Mouse (Mus musculus): ENCODE data around the gene Anks1. TPM values are rescaled to one million over a fixed set of nuclear protein-coding genes. Genes with fewer than 3 reads are reported as not detected.

Gene Anks1
- polyA plus RNA-seq, 1 experiment from 2014 or later = 19.0 TPM

DNA sequence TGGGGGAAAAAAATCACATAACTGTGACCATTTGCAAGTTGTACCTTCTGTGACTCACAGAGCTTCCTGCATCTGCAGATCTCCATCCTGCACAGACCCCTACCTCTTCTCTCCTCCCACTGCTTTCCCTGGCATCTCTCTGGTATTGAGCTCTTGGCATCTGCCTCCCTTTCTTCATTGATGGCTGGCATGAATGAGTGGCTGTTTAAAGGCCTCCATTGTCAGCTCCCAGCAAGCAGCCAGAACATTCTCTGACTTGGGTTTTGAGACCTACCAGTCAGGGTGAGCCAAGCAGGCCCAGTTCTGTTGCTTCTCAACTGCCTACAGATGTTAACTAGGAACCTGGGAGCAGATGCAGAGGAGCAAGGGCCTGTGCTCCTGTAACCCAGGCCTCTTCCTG lies 96.3 kb downstream of the Anks1 start:
- Histone ChIP-seq H3K9ac (replicated peaks) (no peak overlapping the region), H3K36me3 (peaks cover 18% of the 10 kb centered on the region), H3K4me3 (replicated peaks) (no peak overlapping the region), H3K4me2 (no peak overlapping the region), H3K27me3 (no peaks in the 10 kb centered on the region; the same call in 1 of the 2 replicates), H3K27ac (no peak overlapping the region), H3K9me3 (no peaks in the 10 kb centered on the region), H3K4me1 (replicated peaks) (peaks cover 68% of the 10 kb centered on the region)
- ATAC-seq (ENCODE audit: insufficient number of reproducible peaks, insufficient read depth, low FRiP score, low TSS enrichment, low read depth) = no peak

DNA sequence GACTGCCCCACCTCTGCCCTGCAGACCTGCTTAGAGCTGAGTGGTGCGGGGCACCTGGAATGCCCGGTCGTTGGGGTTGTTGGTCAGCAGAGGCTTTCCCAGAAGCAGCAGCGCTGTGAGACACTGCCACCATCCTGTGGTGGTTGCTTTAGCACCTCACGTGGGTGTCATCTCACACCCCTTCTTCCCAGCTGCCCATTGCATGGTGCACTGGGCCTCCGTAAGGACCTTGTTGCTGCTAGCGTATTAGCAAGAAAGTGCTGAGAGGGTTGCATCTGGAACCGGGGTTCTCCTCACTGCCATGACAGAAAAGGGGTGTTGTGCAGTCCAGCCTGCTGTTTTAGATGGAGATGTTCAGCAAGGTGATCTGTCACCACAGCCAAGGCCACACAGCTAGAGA lies 97.1 kb downstream of the Anks1 start:
- Histone ChIP-seq H3K27ac (peak overlapping the region; percentile 93), H3K36me3 (peaks cover 20% of the 10 kb centered on the region), H3K4me2 (0 out of 2 replicates have a peak overlapping the region, but pooled peaks have one; percentile 45), H3K4me1 (replicated peaks) (peaks cover 61% of the 10 kb centered on the region), H3K9me3 (no peaks in the 10 kb centered on the region), H3K9ac (replicated peaks) (peak overlapping the region; percentile 32; the same call in 1 of the 2 replicates), H3K4me3 (replicated peaks) (no peak overlapping the region), H3K27me3 (no peaks in the 10 kb centered on the region; the same call in 1 of the 2 replicates)
- WGBS = 59% methylated on average over 8 of the region's 8 CpGs
- ATAC-seq (ENCODE audit: insufficient number of reproducible peaks, insufficient read depth, low FRiP score, low TSS enrichment, low read depth) = no peak

DNA sequence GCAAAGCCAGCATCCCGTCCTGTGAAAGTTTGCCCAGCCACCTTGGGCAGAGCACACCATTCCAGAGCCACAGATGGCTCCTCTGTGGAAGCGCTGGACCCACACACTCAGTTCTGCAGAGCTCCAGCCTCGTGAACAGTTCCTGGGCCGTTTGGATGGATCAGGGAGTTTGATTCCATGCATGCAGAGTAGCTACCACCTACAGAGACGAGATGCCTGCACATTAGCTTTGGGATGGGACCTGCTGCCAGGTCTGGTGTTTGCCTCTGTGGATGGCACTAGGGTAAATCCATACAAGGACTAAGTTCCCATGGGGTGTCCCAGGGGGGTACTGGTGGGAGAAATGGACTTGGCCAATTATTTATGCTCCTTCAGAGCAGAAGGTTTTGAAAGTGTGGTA lies 97.5 kb downstream of the Anks1 start:
- Histone ChIP-seq H3K27me3 (no peaks in the 10 kb centered on the region; the same call in 1 of the 2 replicates), H3K9me3 (no peaks in the 10 kb centered on the region), H3K4me2 (peak overlapping the region; percentile 45), H3K27ac (peak overlapping the region; percentile 93), H3K4me3 (replicated peaks) (no peak overlapping the region), H3K4me1 (replicated peaks) (peaks cover 57% of the 10 kb centered on the region), H3K36me3 (peaks cover 24% of the 10 kb centered on the region), H3K9ac (replicated peaks) (peak overlapping the region; percentile 32; the same call in 1 of the 2 replicates)
- ATAC-seq (ENCODE audit: insufficient number of reproducible peaks, insufficient read depth, low FRiP score, low TSS enrichment, low read depth) = no peak
- 48% methylated on average over 5 of the region's 5 CpGs for WGBS

DNA sequence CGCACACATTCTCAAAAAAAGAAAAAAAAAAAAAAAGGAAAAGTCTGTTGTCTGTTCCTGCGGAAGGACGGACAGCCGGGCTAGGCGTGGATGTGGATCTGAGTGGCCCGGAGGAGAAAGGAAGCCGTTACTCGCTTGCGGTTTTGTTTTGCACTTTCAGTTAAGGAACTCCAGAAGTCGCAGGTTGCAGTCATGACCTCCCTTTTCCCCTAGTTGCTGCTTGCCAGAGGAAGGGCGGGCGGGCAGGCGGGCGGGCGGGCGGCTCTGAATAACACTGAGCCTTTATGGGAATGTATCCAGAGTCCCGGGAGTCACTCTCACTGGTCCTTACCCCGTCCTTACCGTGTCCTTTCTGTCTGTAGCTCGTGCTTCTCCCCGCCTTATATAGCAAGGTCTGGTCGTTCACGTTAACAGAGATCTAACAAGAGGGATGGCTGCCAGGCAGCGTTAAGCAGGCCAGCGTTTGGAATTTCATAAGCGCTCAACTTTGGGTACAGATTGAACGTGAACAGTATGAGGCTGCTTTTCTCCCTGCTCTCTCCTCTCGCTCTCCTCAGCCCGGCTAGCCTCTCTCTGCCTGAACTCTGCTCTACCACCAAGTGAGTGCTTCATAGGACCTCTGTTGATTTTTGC lies 98.2 kb downstream of the Anks1 start:
- ATAC-seq (ENCODE audit: insufficient number of reproducible peaks, insufficient read depth, low FRiP score, low TSS enrichment, low read depth) = 0 out of 2 replicates have a peak, but pooled peaks have one; percentile 34
- Histone ChIP-seq H3K4me1 (replicated peaks) (peaks cover 51% of the 10 kb centered on the region), H3K36me3 (peaks cover 31% of the 10 kb centered on the region)

GRCm38 (mm10) chr17:28007857-28008564 lies 98.9 kb downstream of the Anks1 start:
- 39% methylated on average over 27 of the region's 27 CpGs for WGBS
- Histone ChIP-seq H3K36me3 (peaks cover 33% of the 10 kb centered on the region), H3K9me3 (no peaks in the 10 kb centered on the region), H3K4me1 (replicated peaks) (peaks cover 48% of the 10 kb centered on the region), H3K27me3 (no peaks in the 10 kb centered on the region; the same call in 1 of the 2 replicates), H3K4me2 (peak overlapping the region; percentile 45), H3K4me3 (replicated peaks) (peak overlapping the region; percentile 19), H3K9ac (replicated peaks) (peak overlapping the region; percentile 46; the same call in 1 of the 2 replicates), H3K27ac (peak overlapping the region; percentile 93)
- no peak for ATAC-seq (ENCODE audit: insufficient number of reproducible peaks, insufficient read depth, low FRiP score, low TSS enrichment, low read depth)

More for the DNA sequence above, 98.2 kb downstream of the Anks1 start:
- no peaks in the 10 kb centered on the region for H3K9me3 ChIP-seq
- peak overlapping the region; percentile 93 for H3K27ac ChIP-seq
- H3K4me3 ChIP-seq (replicated peaks) = peak overlapping the region; percentile 19
- 22% methylated on average over 29 of the region's 29 CpGs for WGBS
- no peaks in the 10 kb centered on the region; the same call in 1 of the 2 replicates for H3K27me3 ChIP-seq
- H3K4me2 ChIP-seq = peak overlapping the region; percentile 45
- peak overlapping the region; percentile 46; the same call in 1 of the 2 replicates for H3K9ac ChIP-seq (replicated peaks)

- ATAC-seq (ENCODE audit: insufficient number of reproducible peaks, insufficient read depth, low FRiP score, low TSS enrichment, low read depth) = no peak
- peak overlapping the region; percentile 45 for H3K4me2 ChIP-seq
- H3K36me3 ChIP-seq = peaks cover 33% of the 10 kb centered on the region
- no peak overlapping the region for H3K4me3 ChIP-seq (replicated peaks)
- H3K27ac ChIP-seq = peak overlapping the region; percentile 93; the same call in 1 of the 2 replicates
- peaks cover 53% of the 10 kb centered on the region for H3K4me1 ChIP-seq (replicated peaks)
- H3K9ac ChIP-seq (replicated peaks) = peak overlapping the region; percentile 34; the same call in 1 of the 2 replicates
- no peaks in the 10 kb centered on the region; the same call in 1 of the 2 replicates for H3K27me3 ChIP-seq
- 65% methylated on average over 8 of the region's 8 CpGs for WGBS
- no peaks in the 10 kb centered on the region for H3K9me3 ChIP-seq
These were observed 99.5 kb downstream of the Anks1 start for GRCm38 (mm10) chr17:28008565-28008981.

GRCm38 (mm10) chr17:28009066-28009715 lies 100.1 kb downstream of the Anks1 start:
- peaks cover 33% of the 10 kb centered on the region for H3K36me3 ChIP-seq
- WGBS = 78% methylated on average over 10 of the region's 10 CpGs
- H3K4me3 ChIP-seq (replicated peaks) = no peak overlapping the region
- H3K27me3 ChIP-seq = no peaks in the 10 kb centered on the region; the same call in 1 of the 2 replicates
- ATAC-seq (ENCODE audit: insufficient number of reproducible peaks, insufficient read depth, low FRiP score, low TSS enrichment, low read depth) = no peak
- no peak overlapping the region for H3K9ac ChIP-seq (replicated peaks)
- H3K27ac ChIP-seq = peak overlapping the region; percentile 42; the same call in 1 of the 2 replicates
- H3K4me1 ChIP-seq (replicated peaks) = peaks cover 58% of the 10 kb centered on the region
- H3K4me2 ChIP-seq = peak overlapping the region; percentile 45; the same call in 1 of the 2 replicates
- no peaks in the 10 kb centered on the region for H3K9me3 ChIP-seq

- no peak overlapping the region for H3K4me2 ChIP-seq
- H3K9ac ChIP-seq (replicated peaks) = no peak overlapping the region
- H3K27me3 ChIP-seq = no peaks in the 10 kb centered on the region; the same call in 1 of the 2 replicates
- peaks cover 33% of the 10 kb centered on the region for H3K36me3 ChIP-seq
- H3K27ac ChIP-seq = no peak overlapping the region
- no peaks in the 10 kb centered on the region for H3K9me3 ChIP-seq
- no peak overlapping the region for H3K4me3 ChIP-seq (replicated peaks)
- peaks cover 60% of the 10 kb centered on the region for H3K4me1 ChIP-seq (replicated peaks)
- no peak for ATAC-seq (ENCODE audit: insufficient number of reproducible peaks, insufficient read depth, low FRiP score, low TSS enrichment, low read depth)
- 87% methylated on average over 7 of the region's 7 CpGs for WGBS
These were observed 100.6 kb downstream of the Anks1 start for GRCm38 (mm10) chr17:28009716-28010114.

DNA sequence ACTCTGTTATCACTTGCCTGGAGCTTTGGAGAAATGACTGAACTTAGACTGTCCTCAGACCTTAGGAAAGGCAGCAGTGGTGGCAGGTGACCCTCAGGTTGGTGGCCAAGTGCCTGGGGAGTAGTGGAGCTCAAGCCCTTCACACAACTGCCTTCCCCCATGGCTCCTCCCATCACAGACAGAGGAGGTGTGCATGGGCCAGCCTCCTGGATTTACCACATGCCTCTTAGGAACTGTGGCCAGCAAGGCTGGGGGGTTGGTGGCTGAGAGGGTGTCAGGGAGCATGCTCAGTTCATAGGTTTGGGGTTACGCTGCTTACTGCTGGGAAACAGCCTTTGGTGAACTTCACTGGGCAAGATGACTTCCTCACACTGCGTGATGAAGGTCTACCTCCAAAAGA lies 101.8 kb downstream of the Anks1 start:
- H3K4me2 ChIP-seq = no peak overlapping the region
- no peaks in the 10 kb centered on the region; the same call in 1 of the 2 replicates for H3K27me3 ChIP-seq
- peaks cover 63% of the 10 kb centered on the region for H3K4me1 ChIP-seq (replicated peaks)
- peaks cover 28% of the 10 kb centered on the region for H3K36me3 ChIP-seq
- no peak for ATAC-seq (ENCODE audit: insufficient number of reproducible peaks, insufficient read depth, low FRiP score, low TSS enrichment, low read depth)
- H3K9ac ChIP-seq (replicated peaks) = no peak overlapping the region
- WGBS = 95% methylated on average over 2 of the region's 2 CpGs
- no peak overlapping the region for H3K27ac ChIP-seq
- H3K9me3 ChIP-seq = no peaks in the 10 kb centered on the region
- no peak overlapping the region for H3K4me3 ChIP-seq (replicated peaks)

GRCm38 (mm10) chr17:28012851-28013250 lies 103.7 kb downstream of the Anks1 start:
- H3K9ac ChIP-seq (replicated peaks) = 0 out of 2 replicates have a peak overlapping the region, but pooled peaks have one; percentile 9

More at GRCm38 (mm10) chr17:28012851-28013250, 103.7 kb downstream of the Anks1 start:
- Histone ChIP-seq H3K4me1 (replicated peaks) (peaks cover 56% of the 10 kb centered on the region), H3K36me3 (peaks cover 28% of the 10 kb centered on the region), H3K27me3 (no peaks in the 10 kb centered on the region), H3K4me2 (0 out of 2 replicates have a peak overlapping the region, but pooled peaks have one; percentile 5), H3K4me3 (replicated peaks) (no peak overlapping the region), H3K9me3 (no peaks in the 10 kb centered on the region), H3K27ac (peak overlapping the region; percentile 57)
- no peak for ATAC-seq (ENCODE audit: insufficient number of reproducible peaks, insufficient read depth, low FRiP score, low TSS enrichment, low read depth)
- 75% methylated on average over 6 of the region's 6 CpGs for WGBS

Measured in limb, embryonic 12.5 days (tissue).